Mouse (Mus musculus): ENCODE measurements at regions not wholly inside any gene's neighbourhood (a gene's known extent, or its start where the extent isn't known, plus 50 kb on each side); places are given as distances from the start of the nearest gene placed in this dataset.

GRCm38 (mm10) chr7:73637101-73637809 is 95.6 kb upstream of the Chd2 start:
- 0 out of 2 replicates have a peak, but pooled peaks cover 3% of the 10 kb centered on the region for H3K27me3 ChIP-seq (replicated peaks)
- no peaks in the 10 kb centered on the region for H3K9me3 ChIP-seq (replicated peaks)
- H3K9ac ChIP-seq (replicated peaks): no peak overlapping the region
- H3K4me1 ChIP-seq: peaks cover 15% of the 10 kb centered on the region
- no peak overlapping the region for H3K4me2 ChIP-seq
- no peaks in the 10 kb centered on the region for H3K36me3 ChIP-seq
- ATAC-seq (ENCODE audit: low FRiP score): peak; percentile 24; the same call in 1 of the 2 replicates
- 48% methylated on average over 5 of the region's 5 CpGs for WGBS
- peak overlapping the region; percentile 48; the same call in 1 of the 2 replicates for H3K27ac ChIP-seq (replicated peaks)
- no peak overlapping the region for H3K4me3 ChIP-seq (replicated peaks)

- Histone ChIP-seq H3K27me3 (replicated peaks) (0 out of 2 replicates have a peak, but pooled peaks cover 2% of the 10 kb centered on the region), H3K4me1 (peaks cover 15% of the 10 kb centered on the region), H3K9me3 (replicated peaks) (no peaks in the 10 kb centered on the region), H3K36me3 (no peaks in the 10 kb centered on the region), H3K4me2 (no peak overlapping the region), H3K4me3 (replicated peaks) (no peak overlapping the region), H3K27ac (replicated peaks) (no peak overlapping the region), H3K9ac (replicated peaks) (no peak overlapping the region)
- ATAC-seq (ENCODE audit: low FRiP score): no peak
- WGBS: 93% methylated on average over 9 of the region's 9 CpGs
These were observed 93.8 kb upstream of the Chd2 start for GRCm38 (mm10) chr7:73635422-73635821.

DNA sequence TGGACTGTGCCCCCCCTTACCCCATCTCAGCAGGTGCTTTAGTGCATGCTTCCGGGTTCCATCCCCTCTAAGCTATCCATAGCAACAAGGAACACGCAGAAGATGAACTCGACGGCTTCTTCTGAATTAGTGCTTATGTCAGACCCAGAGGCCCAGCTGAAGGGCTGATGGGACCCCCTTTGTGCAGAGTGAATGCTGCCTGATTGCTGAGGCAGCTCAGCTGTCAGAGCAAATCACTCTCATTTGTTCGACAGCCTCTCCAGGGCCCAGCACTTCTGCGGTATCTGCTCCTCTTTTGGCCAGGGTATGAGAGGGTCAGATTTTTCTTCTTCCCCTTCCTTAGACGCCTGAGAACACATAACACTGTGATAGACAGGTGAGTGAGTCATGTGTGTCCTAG is 89.2 kb upstream of the Chd2 start:
- no peaks in the 10 kb centered on the region for H3K9me3 ChIP-seq (replicated peaks)
- H3K4me2 ChIP-seq: no peak overlapping the region
- no peak for ATAC-seq (ENCODE audit: low FRiP score)
- 23% methylated on average over 7 of the region's 7 CpGs for WGBS
- H3K27me3 ChIP-seq (replicated peaks): no peaks in the 10 kb centered on the region
- H3K4me1 ChIP-seq: 0 out of 2 replicates have a peak, but pooled peaks cover 9% of the 10 kb centered on the region
- no peak overlapping the region for H3K27ac ChIP-seq (replicated peaks)
- no peak overlapping the region for H3K4me3 ChIP-seq (replicated peaks)
- H3K9ac ChIP-seq (replicated peaks): no peak overlapping the region
- no peaks in the 10 kb centered on the region for H3K36me3 ChIP-seq

GRCm38 (mm10) chr7:73629182-73629581 is 87.6 kb upstream of the Chd2 start:
- no peak overlapping the region for H3K4me3 ChIP-seq (replicated peaks)
- 0 out of 2 replicates have a peak, but pooled peaks cover 9% of the 10 kb centered on the region for H3K4me1 ChIP-seq
- H3K4me2 ChIP-seq: no peak overlapping the region
- WGBS: 92% methylated on average over 2 of the region's 2 CpGs
- H3K27me3 ChIP-seq (replicated peaks): no peaks in the 10 kb centered on the region
- no peaks in the 10 kb centered on the region for H3K36me3 ChIP-seq
- no peak overlapping the region for H3K27ac ChIP-seq (replicated peaks)
- H3K9me3 ChIP-seq (replicated peaks): no peaks in the 10 kb centered on the region
- no peak for ATAC-seq (ENCODE audit: low FRiP score)
- H3K9ac ChIP-seq (replicated peaks): no peak overlapping the region

DNA sequence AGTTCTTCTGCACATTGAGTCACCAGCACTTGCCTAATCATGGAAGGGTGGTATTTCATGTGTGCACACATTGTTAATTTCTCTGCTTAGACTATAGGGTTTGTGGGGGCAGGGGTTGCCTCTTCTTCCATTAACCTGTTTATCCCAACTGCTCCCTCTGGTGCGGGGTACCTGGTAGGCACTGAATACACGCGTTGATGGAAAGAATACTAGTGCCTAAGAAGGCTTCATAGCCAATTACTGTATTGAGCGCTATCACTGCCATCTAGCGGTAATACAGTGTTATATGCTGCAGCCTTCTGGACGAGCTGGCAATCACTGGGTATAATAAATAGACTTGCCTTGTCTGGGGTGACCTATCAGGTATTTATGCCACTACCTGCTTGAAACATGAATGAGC is 86.4 kb upstream of the Chd2 start:
- no peaks in the 10 kb centered on the region for H3K27me3 ChIP-seq (replicated peaks)
- H3K36me3 ChIP-seq: no peaks in the 10 kb centered on the region
- 0 out of 2 replicates have a peak, but pooled peaks cover 9% of the 10 kb centered on the region for H3K4me1 ChIP-seq
- peak; percentile 86 for ATAC-seq (ENCODE audit: low FRiP score)
- no peaks in the 10 kb centered on the region for H3K9me3 ChIP-seq (replicated peaks)
- no peak overlapping the region for H3K9ac ChIP-seq (replicated peaks)
- no peak overlapping the region for H3K27ac ChIP-seq (replicated peaks)
- H3K4me2 ChIP-seq: no peak overlapping the region
- H3K4me3 ChIP-seq (replicated peaks): no peak overlapping the region
- 0% methylated on average over 6 of the region's 6 CpGs for WGBS

DNA sequence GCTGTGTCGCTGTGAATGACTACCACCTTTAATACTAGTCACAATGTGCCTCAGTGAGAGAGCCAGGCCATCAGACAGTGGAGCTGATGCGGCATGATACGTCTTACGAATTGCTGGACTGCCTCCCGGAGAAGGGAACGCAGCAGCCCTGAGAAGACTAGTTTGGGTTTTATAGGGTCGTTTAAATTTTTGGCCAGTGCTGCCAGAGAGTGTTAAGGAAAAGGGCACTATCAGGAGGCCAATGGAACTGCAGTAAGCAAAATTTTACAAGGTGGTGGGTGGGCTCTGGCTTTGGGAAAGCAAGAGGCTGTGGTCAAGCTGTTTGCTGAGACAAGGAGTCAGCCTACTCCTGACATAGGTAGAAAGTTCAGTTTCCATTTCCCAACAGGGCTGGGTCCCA is 84.7 kb upstream of the Chd2 start:
- Histone ChIP-seq H3K36me3 (no peaks in the 10 kb centered on the region), H3K27ac (replicated peaks) (no peak overlapping the region), H3K27me3 (replicated peaks) (no peaks in the 10 kb centered on the region), H3K9ac (replicated peaks) (no peak overlapping the region), H3K4me1 (0 out of 2 replicates have a peak, but pooled peaks cover 9% of the 10 kb centered on the region), H3K4me3 (replicated peaks) (no peak overlapping the region), H3K9me3 (replicated peaks) (no peaks in the 10 kb centered on the region), H3K4me2 (no peak overlapping the region)
- WGBS: 39% methylated on average over 7 of the region's 7 CpGs
- ATAC-seq (ENCODE audit: low FRiP score): no peak

GRCm38 (mm10) chr7:73625651-73626050 is 84.0 kb upstream of the Chd2 start:
- no peak for ATAC-seq (ENCODE audit: low FRiP score)
- no peak overlapping the region for H3K27ac ChIP-seq (replicated peaks)
- H3K36me3 ChIP-seq: no peaks in the 10 kb centered on the region
- no peaks in the 10 kb centered on the region for H3K9me3 ChIP-seq (replicated peaks)
- H3K27me3 ChIP-seq (replicated peaks): no peaks in the 10 kb centered on the region
- no peak overlapping the region for H3K4me2 ChIP-seq
- no peak overlapping the region for H3K9ac ChIP-seq (replicated peaks)
- 0 out of 2 replicates have a peak, but pooled peaks cover 9% of the 10 kb centered on the region for H3K4me1 ChIP-seq
- no peak overlapping the region for H3K4me3 ChIP-seq (replicated peaks)

- no peaks in the 10 kb centered on the region for H3K27me3 ChIP-seq (replicated peaks)
- WGBS: 79% methylated on average over 6 of the region's 6 CpGs
These were observed 83.4 kb upstream of the Chd2 start for GRCm38 (mm10) chr7:73624992-73625391.

GRCm38 (mm10) chr7:73624093-73624600 is 82.5 kb upstream of the Chd2 start:
- H3K4me2 ChIP-seq: no peak overlapping the region
- no peak overlapping the region for H3K27ac ChIP-seq (replicated peaks)
- WGBS: 79% methylated on average over 3 of the region's 3 CpGs
- H3K4me3 ChIP-seq (replicated peaks): no peak overlapping the region
- H3K36me3 ChIP-seq: no peaks in the 10 kb centered on the region
- ATAC-seq (ENCODE audit: low FRiP score): no peak
- no peak overlapping the region for H3K9ac ChIP-seq (replicated peaks)
- 0 out of 2 replicates have a peak, but pooled peaks cover 9% of the 10 kb centered on the region for H3K4me1 ChIP-seq
- no peaks in the 10 kb centered on the region for H3K27me3 ChIP-seq (replicated peaks)
- H3K9me3 ChIP-seq (replicated peaks): no peaks in the 10 kb centered on the region

More at GRCm38 (mm10) chr7:73624992-73625391, 83.4 kb upstream of the Chd2 start:
- no peak for ATAC-seq (ENCODE audit: low FRiP score)
- Histone ChIP-seq H3K36me3 (no peaks in the 10 kb centered on the region), H3K9me3 (replicated peaks) (no peaks in the 10 kb centered on the region), H3K9ac (replicated peaks) (no peak overlapping the region), H3K4me1 (0 out of 2 replicates have a peak, but pooled peaks cover 9% of the 10 kb centered on the region), H3K4me3 (replicated peaks) (no peak overlapping the region), H3K27ac (replicated peaks) (no peak overlapping the region), H3K4me2 (no peak overlapping the region)

- H3K9me3 ChIP-seq (replicated peaks): no peaks in the 10 kb centered on the region
- no peak overlapping the region for H3K4me3 ChIP-seq (replicated peaks)
- no peak overlapping the region for H3K4me2 ChIP-seq
- no peak for ATAC-seq (ENCODE audit: low FRiP score)
- no peaks in the 10 kb centered on the region for H3K36me3 ChIP-seq
- 93% methylated on average over 2 of the region's 2 CpGs for WGBS
- H3K4me1 ChIP-seq: 0 out of 2 replicates have a peak, but pooled peaks cover 4% of the 10 kb centered on the region
- no peak overlapping the region for H3K27ac ChIP-seq (replicated peaks)
- no peaks in the 10 kb centered on the region for H3K27me3 ChIP-seq (replicated peaks)
- H3K9ac ChIP-seq (replicated peaks): no peak overlapping the region
These were observed 80.8 kb upstream of the Chd2 start for GRCm38 (mm10) chr7:73622468-73622867.

DNA sequence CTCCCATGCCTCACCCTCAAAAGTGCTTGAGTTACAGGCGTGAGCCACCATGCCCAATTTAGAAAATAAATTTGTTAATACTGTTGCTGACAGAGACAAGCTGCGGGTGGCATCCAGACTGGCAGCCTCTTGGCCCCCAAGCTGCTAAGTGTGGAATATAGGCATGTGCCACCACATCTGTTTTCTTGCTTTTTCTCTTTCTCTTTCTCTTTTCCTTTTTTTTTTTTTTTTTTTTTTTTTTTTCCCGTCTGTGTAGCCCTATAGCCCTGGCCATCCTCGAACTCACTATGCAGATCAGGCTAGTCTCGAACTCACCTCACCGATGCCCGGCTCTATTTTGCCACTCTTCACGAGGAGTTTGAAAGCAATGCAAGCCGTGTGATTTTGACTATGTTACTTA is 78.7 kb upstream of the Chd2 start:
- H3K4me3 ChIP-seq (replicated peaks): no peak overlapping the region

DNA sequence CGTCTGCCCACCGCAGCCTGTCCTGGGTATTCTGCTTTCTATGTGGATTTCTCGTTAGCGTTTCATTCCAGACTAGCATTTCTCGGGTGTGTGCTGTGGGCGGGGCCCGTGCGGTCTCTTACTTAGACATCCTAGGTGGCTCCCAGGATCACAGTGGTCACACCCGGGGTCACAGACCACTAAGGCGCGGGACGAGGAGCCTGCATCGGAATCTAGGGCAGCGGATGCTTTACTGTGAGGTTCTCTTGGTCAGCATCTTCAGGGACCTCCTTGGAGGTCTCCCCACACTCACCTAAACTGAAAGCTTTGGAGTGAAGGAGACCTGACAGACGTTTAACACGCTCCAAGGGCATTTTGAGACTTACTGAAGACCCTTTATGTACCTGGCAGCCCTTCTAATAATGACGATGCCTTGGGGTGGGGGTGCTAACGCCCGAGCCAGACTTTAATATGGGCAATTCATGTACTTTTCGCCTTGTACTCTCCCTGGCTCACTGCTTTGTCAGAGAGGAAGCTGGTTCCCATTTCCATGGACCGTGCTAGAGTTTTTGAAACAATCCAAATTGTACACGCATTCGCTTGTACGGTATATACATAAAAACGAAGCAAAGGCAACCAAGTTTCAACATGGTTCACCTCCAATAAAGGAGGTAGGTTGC is 77.3 kb upstream of the Chd2 start:
- Histone ChIP-seq H3K4me1 (peaks cover 24% of the 10 kb centered on the region), H3K4me3 (replicated peaks) (peak overlapping the region; percentile 60), H3K36me3 (no peaks in the 10 kb centered on the region), H3K9ac (replicated peaks) (peak overlapping the region; percentile 80), H3K27me3 (replicated peaks) (no peaks in the 10 kb centered on the region), H3K4me2 (peak overlapping the region; percentile 79), H3K27ac (replicated peaks) (peak overlapping the region; percentile 100), H3K9me3 (replicated peaks) (no peaks in the 10 kb centered on the region)
- 9% methylated on average over 25 of the region's 25 CpGs for WGBS
- ATAC-seq (ENCODE audit: low FRiP score): peak; percentile 8; the same call in 1 of the 2 replicates

More for the DNA sequence above, 78.7 kb upstream of the Chd2 start:
- Histone ChIP-seq H3K27ac (replicated peaks) (no peak overlapping the region), H3K36me3 (no peaks in the 10 kb centered on the region), H3K4me2 (no peak overlapping the region), H3K27me3 (replicated peaks) (no peaks in the 10 kb centered on the region), H3K9ac (replicated peaks) (no peak overlapping the region), H3K9me3 (replicated peaks) (no peaks in the 10 kb centered on the region), H3K4me1 (peaks cover 18% of the 10 kb centered on the region)
- WGBS: 90% methylated on average over 9 of the region's 9 CpGs
- ATAC-seq (ENCODE audit: low FRiP score): no peak
